Mouse (Mus musculus): Measurements from ENCODE around the gene Mecom.
"Not testable (repeated sequence)": the region's sequence is repeated elsewhere in the genome, so short reads cannot be mapped to it uniquely, and the experiment has no call there.

Gene Mecom

DNA sequence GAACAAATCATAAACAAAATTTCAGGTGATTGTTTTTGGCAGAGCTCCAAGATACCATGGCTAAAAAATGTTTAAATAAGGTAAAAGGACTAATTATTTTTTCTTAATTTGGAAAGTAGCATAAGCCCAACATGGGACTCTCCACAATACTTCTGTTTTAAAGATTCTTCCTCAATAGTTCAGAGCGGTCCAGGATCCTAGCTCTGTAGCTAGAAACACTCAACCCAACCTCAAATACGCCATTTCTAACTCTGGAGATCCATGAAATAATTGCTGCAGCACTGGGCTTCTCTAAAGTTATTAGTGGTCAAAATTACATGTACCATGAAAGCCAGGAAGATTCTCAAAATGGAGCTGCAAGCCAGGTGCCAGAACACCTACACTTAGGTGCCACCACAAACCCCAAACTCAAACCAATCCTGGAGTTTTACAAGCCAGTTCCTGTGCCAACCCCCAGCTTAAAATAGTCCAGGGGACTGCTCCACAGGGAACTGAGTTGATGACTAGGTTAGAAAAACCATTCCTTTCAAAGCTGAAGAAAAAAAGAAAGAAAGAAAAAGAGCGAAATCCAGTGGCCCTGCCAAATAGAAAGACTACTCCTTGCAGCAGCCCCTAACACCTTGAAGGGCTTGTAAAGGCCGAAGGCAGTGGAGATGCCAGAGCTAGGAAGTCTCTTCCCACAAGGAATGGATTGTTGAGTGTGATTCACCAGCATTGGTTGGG lies 102.4 kb downstream of the Mecom start:
- in situ Hi-C loops (cut with MboI) = no loop called here

DNA sequence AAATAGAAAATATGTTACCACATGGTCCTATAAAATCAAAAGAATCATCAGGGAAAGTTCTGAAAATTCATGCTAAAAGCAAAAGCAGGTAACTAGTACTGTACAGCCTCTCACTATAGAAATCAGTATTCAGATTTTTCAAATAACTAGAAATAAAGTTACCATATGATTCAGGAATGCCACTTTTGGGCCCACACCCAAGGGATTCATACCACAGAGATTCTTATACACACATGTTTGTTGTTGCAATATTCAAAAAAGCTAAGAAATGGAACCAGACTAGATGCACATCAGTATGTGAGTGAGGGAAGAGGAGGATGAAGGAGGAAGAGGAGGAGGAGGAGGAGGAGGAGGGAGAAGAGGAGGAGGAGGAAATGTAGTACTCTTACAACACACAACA lies 106.2 kb downstream of the Mecom start:
- in situ Hi-C loops (cut with MboI) = no loop called here

DNA sequence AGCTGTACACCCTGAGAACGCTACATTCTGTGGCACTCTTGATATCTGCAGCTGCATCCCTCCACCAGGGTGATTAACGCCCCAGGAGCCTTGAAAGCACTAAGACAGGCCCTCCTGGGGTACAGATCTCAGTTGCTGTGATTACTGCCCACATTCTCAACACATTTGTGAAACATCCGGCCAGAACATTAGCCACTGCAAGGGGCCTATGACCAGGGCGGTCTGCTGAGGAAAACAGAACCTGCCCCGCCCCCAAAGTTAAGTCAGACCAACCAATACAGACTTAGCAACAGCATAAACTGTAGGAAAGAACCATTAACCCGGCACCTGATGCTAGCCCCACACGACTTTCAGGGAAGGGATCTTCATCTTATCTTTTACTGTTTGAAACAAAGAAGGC lies 109.8 kb downstream of the Mecom start:
- in situ Hi-C loops (cut with MboI) = no loop called here

DNA sequence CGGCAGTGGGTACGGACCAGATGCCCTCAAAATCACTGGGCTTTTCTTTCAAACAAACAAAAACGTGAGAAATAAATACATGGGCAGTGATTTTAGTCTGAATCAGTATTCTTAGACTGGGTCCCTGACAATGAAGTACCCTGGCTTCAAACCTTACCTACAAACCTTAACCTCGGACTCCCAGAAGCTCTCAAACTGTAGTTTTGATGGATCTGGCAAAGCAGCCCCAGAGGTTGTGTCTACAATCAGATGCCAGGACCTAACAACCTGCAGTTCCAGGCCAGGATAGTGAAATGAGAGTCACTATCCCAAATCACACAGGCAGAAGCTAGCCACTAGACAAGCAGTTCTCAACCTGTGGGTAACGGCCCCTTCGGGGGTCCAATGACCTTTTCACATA lies 111.2 kb downstream of the Mecom start:
- in situ Hi-C loops (cut with MboI) = no loop called here

DNA sequence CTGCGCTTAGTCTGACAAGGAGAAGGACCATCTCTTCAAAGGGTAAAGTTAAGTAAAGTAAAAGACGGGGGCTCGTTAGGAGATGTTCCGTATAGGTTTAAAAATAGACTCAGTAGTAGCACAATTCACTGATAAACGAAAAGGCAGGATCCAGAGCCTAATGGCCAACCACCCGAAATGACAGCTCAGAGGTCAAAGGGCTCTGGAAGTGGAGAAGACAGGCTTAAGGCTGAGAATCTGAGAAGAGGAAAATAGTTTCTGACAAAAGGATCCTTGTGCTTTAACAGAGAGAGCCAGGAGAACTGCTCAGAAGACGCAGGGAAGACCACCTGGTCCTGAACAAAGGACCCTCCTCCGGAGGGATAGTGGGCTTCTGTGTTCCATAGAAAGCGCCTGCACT lies 111.7 kb downstream of the Mecom start:
- in situ Hi-C loops (cut with MboI) = no loop called here

DNA sequence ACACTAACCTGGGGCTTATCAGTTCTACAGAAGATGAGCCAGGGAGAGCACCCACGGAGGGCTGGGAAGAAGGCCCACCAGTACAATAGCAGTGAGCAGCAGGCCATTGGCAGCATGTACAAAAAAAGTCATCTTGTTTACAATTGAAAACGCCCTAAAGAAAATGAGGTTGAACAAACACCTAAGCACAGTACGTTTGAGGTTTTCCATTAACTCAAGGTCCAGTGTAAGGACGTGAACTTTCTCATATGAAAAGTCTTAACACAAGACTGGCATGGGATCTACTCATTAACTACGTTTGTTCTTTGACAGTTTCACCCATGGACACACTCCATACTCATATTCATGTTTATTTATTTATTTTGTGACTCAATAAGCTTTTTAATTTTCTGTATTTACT lies 118.9 kb downstream of the Mecom start:
- in situ Hi-C loops (cut with MboI) = no loop called here

DNA sequence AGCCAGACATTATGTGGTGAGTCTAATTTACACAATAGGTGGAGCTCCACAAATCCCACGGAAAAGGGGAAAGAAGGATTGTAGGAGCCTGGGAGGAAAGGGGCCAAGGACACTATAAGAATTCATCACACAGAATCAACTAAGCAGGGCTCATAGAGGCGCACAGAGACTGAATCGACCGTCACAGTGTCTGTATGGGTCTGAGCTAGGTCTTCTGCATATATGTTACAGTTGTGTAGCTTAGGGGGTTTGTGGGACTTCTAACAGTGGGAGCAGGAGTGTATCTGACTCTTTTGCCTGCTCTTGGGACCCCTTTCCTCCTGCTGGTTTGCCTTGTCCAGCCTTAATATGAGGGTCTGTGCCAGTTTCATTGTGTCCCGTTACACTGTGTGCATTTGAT lies 123.8 kb downstream of the Mecom start:
- in situ Hi-C loops (cut with MboI) = no loop called here

DNA sequence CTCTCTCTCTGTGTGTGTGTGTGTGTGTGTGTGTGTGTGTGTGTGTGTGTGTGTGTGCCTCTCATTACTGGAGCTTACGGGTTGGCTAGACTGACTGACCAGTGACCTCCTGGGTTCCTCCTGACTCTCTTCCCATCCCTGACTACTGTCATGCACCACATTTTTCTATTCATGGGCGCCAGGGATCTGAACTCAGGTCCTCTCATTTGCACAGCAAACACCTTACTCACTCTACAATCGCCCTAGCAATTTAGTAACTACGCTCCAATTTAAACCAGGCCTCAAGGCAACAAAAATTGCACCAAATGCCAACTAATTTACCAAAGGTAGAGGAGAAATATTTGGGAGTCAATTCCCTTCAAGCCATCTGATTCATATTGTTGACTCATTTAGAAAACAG lies 125.9 kb downstream of the Mecom start:
- in situ Hi-C loops (cut with MboI) = not testable (repeated sequence)

DNA sequence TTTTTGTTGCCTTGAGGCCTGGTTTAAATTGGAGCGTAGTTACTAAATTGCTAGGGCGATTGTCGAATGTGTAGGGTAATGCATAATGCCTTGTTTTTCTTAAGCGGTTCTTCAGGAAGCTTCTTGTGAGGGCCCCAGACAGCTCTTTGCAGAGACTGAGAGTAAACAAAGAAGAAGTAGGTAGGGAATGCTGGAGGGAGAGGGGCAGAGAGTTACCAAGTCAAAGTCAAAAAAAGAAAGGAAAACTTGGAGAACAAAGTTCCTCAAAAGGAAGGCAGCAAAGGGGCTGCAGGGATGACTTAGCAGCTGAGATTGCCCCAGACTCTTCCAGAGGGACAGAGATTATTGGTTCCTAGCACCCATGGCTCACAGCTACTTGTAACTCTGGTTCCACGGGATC lies 126.9 kb downstream of the Mecom start:
- in situ Hi-C loops (cut with MboI) = no loop called here

DNA sequence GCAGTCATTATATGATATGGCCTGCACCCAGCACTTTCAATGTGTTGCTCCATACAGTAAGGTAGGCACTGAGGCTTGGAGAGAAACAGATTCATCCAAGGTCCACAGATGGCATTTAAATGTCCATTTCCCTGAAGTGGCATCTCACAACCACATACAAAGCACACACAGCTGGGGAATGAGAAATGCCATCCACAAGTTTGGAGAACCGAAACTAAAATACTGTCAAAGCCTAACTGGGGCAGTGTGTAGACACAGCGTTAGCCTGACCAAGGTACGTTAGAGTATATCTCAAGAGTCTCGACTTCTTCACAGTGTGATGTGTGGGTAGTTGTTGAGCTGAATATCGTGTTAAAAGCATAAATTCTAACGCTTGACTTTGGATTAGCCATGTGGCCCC lies 133.6 kb downstream of the Mecom start:
- in situ Hi-C loops (cut with MboI) = no loop called here

DNA sequence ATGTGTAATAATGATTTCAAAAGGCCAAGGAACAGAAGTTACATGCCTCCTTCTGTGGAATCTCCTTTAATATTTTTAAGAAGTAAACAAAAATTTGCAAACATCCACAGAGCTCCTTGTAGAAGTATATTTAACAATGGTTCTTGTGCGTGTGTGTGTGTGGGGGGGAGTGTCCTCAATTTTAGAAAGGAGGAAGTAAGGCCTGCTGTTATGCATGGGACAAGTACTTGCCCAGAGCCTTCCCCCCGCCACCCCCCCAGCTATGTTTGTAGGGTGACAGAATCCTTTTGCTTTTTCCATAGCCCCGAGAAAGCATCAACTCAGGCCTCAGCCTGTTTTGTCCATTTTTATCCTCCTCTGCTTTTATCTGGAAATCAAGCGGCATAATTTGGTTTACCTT lies 137.0 kb downstream of the Mecom start:
- in situ Hi-C loops (cut with MboI) = no loop called here

DNA sequence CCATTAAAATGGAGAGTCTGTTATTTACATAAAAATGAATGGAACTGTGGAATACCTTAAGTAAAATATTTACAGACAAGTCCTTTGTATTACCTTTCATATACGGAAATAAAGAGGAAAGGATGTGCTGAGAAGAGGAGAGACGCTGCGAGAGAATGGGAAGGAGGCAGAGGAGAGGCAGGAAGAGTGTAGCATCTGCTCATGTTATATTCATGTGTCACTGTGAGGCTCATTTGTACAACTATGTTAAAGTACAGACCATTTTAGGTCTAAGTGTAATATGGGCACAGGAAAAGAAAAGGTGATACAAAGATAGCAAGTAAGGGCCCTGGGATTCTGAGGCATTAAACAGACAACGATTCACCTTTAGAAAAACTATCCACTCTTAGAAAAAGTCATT lies 143.0 kb downstream of the Mecom start:
- in situ Hi-C loops (cut with MboI) = no loop called here

DNA sequence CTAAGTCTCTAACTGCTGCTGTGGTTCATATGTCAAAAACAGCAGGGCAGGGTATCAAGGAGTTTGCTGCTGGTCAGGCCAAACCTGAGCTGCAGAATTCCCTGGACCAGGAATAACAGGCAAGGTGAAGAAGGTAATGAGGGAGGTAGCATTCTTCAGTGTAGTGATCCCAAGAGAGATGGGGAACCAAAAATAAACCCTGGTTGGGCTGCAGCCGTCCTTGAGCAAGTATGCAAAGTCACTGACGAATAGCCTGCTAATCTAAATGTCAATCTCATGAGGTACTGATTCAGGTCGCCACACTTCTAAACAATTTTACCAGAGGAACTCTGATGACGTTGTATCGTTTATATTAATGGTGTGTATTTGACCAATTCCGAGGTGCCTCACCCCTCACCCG lies 148.9 kb downstream of the Mecom start:
- in situ Hi-C loops (cut with MboI) = no loop called here

DNA sequence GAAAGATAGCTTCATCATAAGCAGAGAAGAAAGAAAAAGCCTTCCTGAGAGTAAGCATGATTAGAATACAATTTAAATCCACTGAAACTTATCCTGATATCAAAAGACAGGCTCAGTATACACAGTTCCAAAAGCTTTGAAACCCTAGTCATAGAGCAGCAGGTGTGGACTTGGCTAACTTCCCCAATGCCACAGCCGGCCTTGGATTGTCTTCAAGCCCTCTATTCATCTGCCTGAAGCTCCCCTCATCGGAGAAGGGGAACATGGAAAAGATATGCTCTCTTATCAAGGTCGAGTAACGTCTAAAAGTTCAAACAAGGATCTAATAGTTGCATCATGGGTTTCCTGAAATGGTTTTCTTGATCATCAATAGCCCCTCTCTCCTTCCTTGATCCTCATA lies 152.9 kb downstream of the Mecom start:
- in situ Hi-C loops (cut with MboI) = no loop called here

DNA sequence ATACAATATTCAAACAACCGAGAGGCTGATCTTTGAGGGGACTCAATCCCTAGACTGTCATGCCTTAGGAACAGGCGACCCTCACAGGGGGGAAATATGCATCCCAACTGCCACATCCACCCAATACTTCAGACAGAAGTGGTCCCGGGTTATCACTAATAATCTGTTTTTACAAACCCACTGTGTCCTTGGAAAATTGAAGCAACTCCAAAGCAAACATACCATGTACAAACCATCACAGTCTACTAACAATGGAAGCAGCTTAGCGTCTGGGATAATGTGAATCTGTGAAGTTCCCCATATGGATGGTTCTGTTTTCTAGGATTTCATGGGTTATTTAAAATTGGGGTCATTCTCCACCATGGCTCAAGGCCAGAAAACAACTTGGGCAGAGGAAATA lies 155.1 kb downstream of the Mecom start:
- in situ Hi-C loops (cut with MboI) = no loop called here

DNA sequence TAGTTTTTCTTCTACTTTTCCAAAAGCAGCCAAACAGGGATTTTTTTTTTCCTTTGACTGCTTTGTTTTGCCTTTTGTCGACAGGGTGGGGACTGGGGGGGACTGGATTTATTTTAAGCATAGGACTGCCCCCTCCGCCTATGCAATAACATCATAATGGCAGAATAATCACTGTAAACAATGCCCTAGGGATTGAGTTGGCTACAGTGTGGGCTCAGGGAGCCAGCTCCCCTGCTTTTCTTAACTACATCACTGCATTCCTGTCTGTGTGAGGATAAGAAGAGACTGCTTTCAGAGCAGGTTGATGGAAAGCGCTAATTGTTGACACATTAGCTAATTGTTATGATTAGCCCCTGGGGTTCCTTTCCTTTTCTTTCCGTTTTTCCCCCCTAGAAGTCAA lies 155.6 kb downstream of the Mecom start:
- in situ Hi-C loops (cut with MboI) = no loop called here

DNA sequence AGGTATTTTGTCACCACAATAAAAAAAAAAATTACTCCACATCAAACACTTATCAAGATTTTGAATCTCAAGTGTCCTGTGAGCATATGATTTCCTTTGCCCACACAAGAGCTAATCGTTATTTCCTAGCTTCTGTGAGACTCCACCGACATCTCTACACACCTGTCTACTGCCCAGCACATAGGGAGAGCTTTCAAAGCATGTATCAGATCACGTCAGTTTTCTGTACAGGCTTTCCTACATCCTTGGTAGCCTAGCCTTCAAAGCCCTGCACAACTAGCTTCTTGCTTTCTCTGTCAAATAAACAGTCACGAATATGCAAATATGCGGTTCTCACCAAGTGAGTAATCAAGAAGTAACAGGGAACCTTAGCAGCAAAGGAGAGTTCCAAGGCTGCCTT lies 157.5 kb downstream of the Mecom start:
- in situ Hi-C loops (cut with MboI) = no loop called here

DNA sequence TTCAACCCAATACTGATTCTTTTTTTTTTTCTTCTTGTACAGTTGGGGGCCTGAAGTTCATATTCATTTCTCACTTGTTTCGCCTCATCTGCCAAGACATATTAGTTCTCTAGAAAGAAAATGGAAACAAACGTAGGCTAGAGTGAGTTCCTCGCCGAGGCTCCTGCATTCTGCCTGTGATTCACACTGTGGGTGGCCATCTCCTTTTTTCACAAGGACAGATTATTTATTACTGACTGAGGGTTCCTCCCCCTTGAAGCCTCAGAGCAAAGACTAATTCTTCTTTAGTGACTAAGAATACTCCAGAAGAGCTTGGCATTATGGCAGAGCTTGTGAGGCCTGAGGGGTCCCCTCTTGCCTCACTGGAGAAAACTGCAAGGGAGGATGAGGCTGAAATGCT lies 167.5 kb downstream of the Mecom start:
- in situ Hi-C loops (cut with MboI) = no loop called here

DNA sequence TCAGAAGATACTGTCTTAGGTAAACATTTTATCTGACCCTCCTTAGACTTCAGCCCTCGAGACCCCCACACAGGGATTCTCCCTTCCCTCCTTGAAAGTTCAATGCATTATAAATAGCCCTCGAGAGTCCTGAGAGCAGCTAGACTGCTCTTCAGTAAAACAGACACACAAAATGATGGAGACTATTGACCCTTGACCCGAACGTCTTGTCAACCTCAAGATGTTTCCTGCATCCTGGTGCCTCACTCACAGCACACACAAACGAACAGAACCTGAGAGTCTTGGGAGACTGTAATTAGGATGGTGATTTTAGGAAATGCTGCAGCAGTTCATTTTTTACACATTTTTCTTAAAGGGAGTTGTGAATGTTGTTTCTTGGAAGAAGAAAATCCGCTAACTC lies 168.5 kb downstream of the Mecom start:
- in situ Hi-C loops (cut with MboI) = no loop called here

DNA sequence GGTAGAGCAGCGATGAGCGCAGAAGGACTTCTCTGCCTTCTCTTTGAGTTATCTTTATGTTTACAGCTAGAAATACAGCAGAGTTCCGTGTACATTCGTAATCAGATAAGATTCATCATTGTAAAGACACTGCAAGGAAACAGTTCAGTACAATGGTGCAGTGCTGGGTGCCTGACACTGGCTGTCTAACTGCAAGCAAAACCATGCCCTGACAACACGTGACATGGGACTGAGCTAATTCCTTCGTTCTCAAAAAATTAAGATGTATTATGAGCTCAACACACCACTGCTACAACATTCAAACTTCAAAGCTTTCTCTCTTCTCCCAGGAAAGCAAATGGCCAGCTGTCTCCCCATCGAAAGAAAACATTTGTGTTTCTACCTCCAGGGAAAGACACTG lies 176.3 kb downstream of the Mecom start:
- in situ Hi-C loops (cut with MboI) = no loop called here

DNA sequence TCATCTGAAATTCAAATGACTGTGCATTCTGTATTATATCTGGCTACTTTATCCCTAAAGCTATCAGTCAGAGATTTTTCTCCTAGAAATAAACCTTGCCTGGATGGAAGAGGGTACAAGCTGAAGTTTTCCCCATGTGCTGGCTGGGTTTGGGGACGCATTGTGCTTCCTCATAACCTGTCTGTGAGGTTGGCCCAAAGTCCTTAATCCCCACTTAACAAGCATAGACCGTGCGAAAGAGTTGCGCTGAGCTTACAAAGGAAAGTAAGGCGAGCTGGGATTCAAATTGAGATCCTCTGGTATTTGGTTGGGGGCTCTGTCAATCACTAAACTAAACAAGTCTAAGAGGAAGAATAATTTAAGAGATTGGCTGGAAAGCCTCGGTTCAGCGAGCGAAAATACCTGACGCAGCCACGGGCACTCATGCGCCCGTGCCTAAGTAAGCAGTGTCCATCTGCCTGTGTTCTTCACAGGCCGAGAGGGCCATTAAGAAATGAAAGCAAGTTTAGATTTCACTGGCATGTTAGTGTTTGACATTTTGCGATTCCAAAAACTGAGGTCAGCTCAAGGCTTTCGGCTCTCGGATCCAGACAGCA lies 176.8 kb downstream of the Mecom start:
- in situ Hi-C loops (cut with MboI) = no loop called here

DNA sequence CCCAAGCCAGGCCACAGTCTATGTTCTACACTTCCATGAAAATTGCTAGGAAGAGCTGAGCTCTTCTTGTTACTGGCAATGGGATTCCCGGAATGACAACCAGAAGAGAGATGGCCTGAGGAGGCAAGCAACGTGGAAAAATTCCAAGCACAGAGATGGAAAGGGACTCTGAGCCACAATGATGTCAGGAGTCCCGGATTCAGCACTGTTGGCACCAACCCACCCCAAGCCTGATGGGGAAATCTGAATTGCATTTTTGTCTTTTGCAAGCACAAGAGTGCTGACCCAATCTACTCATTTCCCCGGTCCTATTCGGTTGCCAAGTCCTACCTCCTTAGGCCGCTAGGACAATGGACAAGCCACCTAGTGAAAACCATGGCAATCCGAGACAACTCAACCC lies 181.2 kb downstream of the Mecom start:
- in situ Hi-C loops (cut with MboI) = no loop called here

DNA sequence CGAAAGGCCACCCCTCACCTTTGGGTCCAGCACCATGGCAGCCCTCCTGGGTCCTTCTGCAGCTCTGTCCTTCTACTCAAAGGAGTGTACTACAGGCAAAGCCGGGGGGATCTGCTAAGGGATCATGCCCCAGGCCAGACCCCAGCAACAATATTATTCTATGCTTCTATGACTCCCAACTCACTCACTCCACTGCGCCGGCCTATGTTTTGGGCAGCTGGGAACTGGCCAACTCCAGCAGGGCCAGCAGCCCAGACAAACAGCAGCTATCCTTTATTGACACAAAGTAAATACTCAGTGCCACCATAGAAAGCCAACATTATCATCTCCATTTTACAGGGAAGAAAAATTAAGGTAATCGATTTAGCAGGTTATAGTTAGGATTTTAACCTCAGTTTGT lies 186.6 kb downstream of the Mecom start:
- in situ Hi-C loops (cut with MboI) = no loop called here
